Mouse (Mus musculus): Measurements from ENCODE around the gene 1700015G11Rik. TPM values are rescaled to one million over a fixed set of nuclear protein-coding genes. Genes with fewer than 3 reads are reported as not detected.

1700015G11Rik gene
- total and polyA plus RNA-seq, 3 experiments, result not detected

- no peaks in the 10 kb centered on the region for H3K36me3 ChIP-seq (replicated peaks in 1 of 2; ENCODE audit: control insufficient read depth in 1 of 2, insufficient read depth in 1 of 2, low read length in 1 of 2)
- peaks cover 12% of the 10 kb centered on the region for H3K9me3 ChIP-seq (replicated peaks; ENCODE audit: low read length)
- no peak overlapping the region for H3K27ac ChIP-seq (ENCODE audit: insufficient read depth, low read depth)
- no peak overlapping the region for H3K9ac ChIP-seq (ENCODE audit: insufficient read depth, low read depth)
- in situ Hi-C loops (cut with MboI; ENCODE audit: low pct_ligation_motif_present, low pct_unique_long_range_greater_than_20kb, low sequenced_read_pairs), result no loop called here
- no peak overlapping the region for H3K4me2 ChIP-seq (ENCODE audit: insufficient read depth, low read depth, poor library complexity, severe bottlenecking)
- H3K27me3 ChIP-seq (replicated peaks), result no peaks in the 10 kb centered on the region
- no peak for TF ChIP-seq EP300 (IDR thresholded peaks at IDR 0.05; ENCODE audit: low read length)
- TF ChIP-seq KAT2A (IDR thresholded peaks at IDR 0.05; ENCODE audit: insufficient replicate concordance, low read length), result no peak
- TF ChIP-seq NRF1 (IDR thresholded peaks at IDR 0.05; ENCODE audit: low read depth, low read length), result no peak
- TF ChIP-seq MXI1 (IDR thresholded peaks at IDR 0.05; ENCODE audit: low read depth, low read length), result no peak
- TF ChIP-seq POLR2AphosphoS2 (IDR thresholded peaks at IDR 0.05; ENCODE audit: low read depth, low read length), result no peak
- no peak for TF ChIP-seq MAFK (IDR thresholded peaks at IDR 0.05; ENCODE audit: insufficient replicate concordance, low read length)
- TF ChIP-seq TBP (conservative IDR thresholded peaks at IDR 0.05; ENCODE audit: low read depth, low read length), result no peak
- TF ChIP-seq RAD21 (IDR thresholded peaks at IDR 0.05; ENCODE audit: low read depth, low read length), result no peak
- TF ChIP-seq ZMIZ1 (IDR thresholded peaks at IDR 0.05; ENCODE audit: low read depth, low read length), result no peak
- no peak for TF ChIP-seq CTCF (conservative IDR thresholded peaks at IDR 0.05 in 1 of 2, IDR thresholded peaks at IDR 0.05 in 1 of 2; ENCODE audit: low read depth in 2 of 2, low read length in 2 of 2)
- TF ChIP-seq USF2 (conservative IDR thresholded peaks at IDR 0.05; ENCODE audit: low read depth, low read length), result no peak
- TF ChIP-seq MAX (IDR thresholded peaks at IDR 0.05; ENCODE audit: low read length), result no peak
- TF ChIP-seq POLR2A (IDR thresholded peaks at IDR 0.05; ENCODE audit: low read depth, low read length), result no peak
- no peak for TF ChIP-seq HCFC1 (IDR thresholded peaks at IDR 0.05; ENCODE audit: low read depth, low read length)
- TF ChIP-seq ZKSCAN1 (IDR thresholded peaks at IDR 0.05; ENCODE audit: borderline replicate concordance, low read depth, low read length), result no peak
- TF ChIP-seq ZC3H11A (IDR thresholded peaks at IDR 0.05; ENCODE audit: low read depth, low read length), result no peak
- no peak for TF ChIP-seq SIN3A (IDR thresholded peaks at IDR 0.05; ENCODE audit: low read length)
- no peak for TF ChIP-seq E2F4 (IDR thresholded peaks at IDR 0.05; ENCODE audit: insufficient replicate concordance, low read depth, low read length)
- TF ChIP-seq ELF1 (IDR thresholded peaks at IDR 0.05; ENCODE audit: low read depth, low read length), result no peak
- TF ChIP-seq PAX5 (IDR thresholded peaks at IDR 0.05; ENCODE audit: low read length), result no peak
- no peak overlapping the region for H3K4me3 ChIP-seq (replicated peaks in 1 of 3; ENCODE audit: low read depth in 2 of 3, low read length in 2 of 3, poor library complexity in 1 of 3)
- no peaks in the 10 kb centered on the region for H3K79me2 ChIP-seq (replicated peaks; ENCODE audit: control insufficient read depth, extremely low read depth, insufficient read depth, poor library complexity, severe bottlenecking)
- H3K4me1 ChIP-seq (ENCODE audit: control insufficient read depth in 1 of 2, insufficient read depth in 2 of 2), result no peaks in the 10 kb centered on the region
- no peak for DNase-seq (ENCODE audit: extremely low read depth)
- dilution Hi-C loops (cut with MboI; ENCODE audit: extremely low pct_ligation_motif_present, extremely low pct_unique_long_range_greater_than_20kb, low sequenced_read_pairs), result no loop called here
Observed at GRCm38 (mm10) chr7:51982303-51982702, 33.2 kb downstream of the 1700015G11Rik start.

DNA sequence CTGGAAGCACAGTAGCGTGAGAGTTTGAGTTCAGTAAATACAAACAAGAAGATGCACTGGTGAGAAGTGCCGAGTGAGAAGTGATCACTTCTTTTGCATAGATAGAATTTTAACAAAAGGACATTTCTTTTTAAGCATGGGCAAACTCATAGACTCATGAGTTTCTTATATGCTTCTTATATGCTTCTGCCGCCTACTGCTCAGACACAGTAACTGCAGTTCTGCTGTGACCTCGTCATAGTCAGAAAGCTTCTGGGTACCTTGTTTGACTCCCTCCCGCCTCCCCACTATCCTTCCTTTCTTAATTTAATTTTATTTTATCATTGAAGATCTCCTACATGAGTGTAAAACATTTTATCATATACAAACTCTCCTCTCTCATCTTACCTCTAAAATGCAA is 36.3 kb downstream of the 1700015G11Rik start:
- no peaks in the 10 kb centered on the region for H3K4me1 ChIP-seq (ENCODE audit: control insufficient read depth in 1 of 2, insufficient read depth in 2 of 2)
- no peak overlapping the region for H3K4me3 ChIP-seq (replicated peaks in 1 of 3; ENCODE audit: low read depth in 2 of 3, low read length in 2 of 3, poor library complexity in 1 of 3)
- no peak overlapping the region for H3K4me2 ChIP-seq (ENCODE audit: insufficient read depth, low read depth, poor library complexity, severe bottlenecking)
- H3K9ac ChIP-seq (ENCODE audit: insufficient read depth, low read depth), result no peak overlapping the region
- H3K36me3 ChIP-seq (replicated peaks in 1 of 2; ENCODE audit: control insufficient read depth in 1 of 2, insufficient read depth in 1 of 2, low read length in 1 of 2), result no peaks in the 10 kb centered on the region
- dilution Hi-C loops (cut with MboI; ENCODE audit: extremely low pct_ligation_motif_present, extremely low pct_unique_long_range_greater_than_20kb, low sequenced_read_pairs), result no loop called here
- no peaks in the 10 kb centered on the region for H3K27me3 ChIP-seq (replicated peaks)
- in situ Hi-C loops (cut with MboI; ENCODE audit: low pct_ligation_motif_present, low pct_unique_long_range_greater_than_20kb, low sequenced_read_pairs), result no loop called here
- peaks cover 5% of the 10 kb centered on the region for H3K9me3 ChIP-seq (replicated peaks; ENCODE audit: low read length)
- TF ChIP-seq MAZ (IDR thresholded peaks at IDR 0.05; ENCODE audit: low read depth, low read length) (no peak), NRF1 (IDR thresholded peaks at IDR 0.05; ENCODE audit: low read depth, low read length) (no peak), ETS1 (conservative IDR thresholded peaks at IDR 0.05; ENCODE audit: low read depth, low read length) (no peak), PAX5 (IDR thresholded peaks at IDR 0.05; ENCODE audit: low read length) (no peak), RCOR1 (conservative IDR thresholded peaks at IDR 0.05; ENCODE audit: low read depth, low read length) (no peak), HCFC1 (IDR thresholded peaks at IDR 0.05; ENCODE audit: low read depth, low read length) (no peak), CHD1 (IDR thresholded peaks at IDR 0.05; ENCODE audit: low read depth, low read length) (no peak), MAFK (IDR thresholded peaks at IDR 0.05; ENCODE audit: insufficient replicate concordance, low read length) (no peak), UBTF (IDR thresholded peaks at IDR 0.05; ENCODE audit: low read depth, low read length) (no peak)
- no peaks in the 10 kb centered on the region for H3K79me2 ChIP-seq (replicated peaks; ENCODE audit: control insufficient read depth, extremely low read depth, insufficient read depth, poor library complexity, severe bottlenecking)
- H3K27ac ChIP-seq (ENCODE audit: insufficient read depth, low read depth), result no peak overlapping the region
- DNase-seq (ENCODE audit: extremely low read depth), result no peak
